Mouse (Mus musculus) G1E-ER4 (cell line): ENCODE measurements around the gene Fgfr2. TPM values are rescaled to one million over a fixed set of nuclear protein-coding genes. Genes with fewer than 3 reads are reported as not detected.

Experiments
- GATA1 ChIP-seq: IDR thresholded peaks from one replicate; pipeline ENCODE4 v1.8.0; 2012; ENCODE audit warnings: low read length, inconsistent platforms
- polyA plus RNA-seq: library from polyadenylated mRNA; stranded (reverse); fragments of >175 nt; gene quantifications from 2 replicates; pipeline ENCODE4 v1.2.3, GENCODE M21; 2012

Gene Fgfr2
- polyA plus RNA-seq, 1 experiment, result not detected

GRCm38 (mm10) chr7:132276287-132276686, 846.9 kb downstream of the Fgfr2 start:
- no peak for TF ChIP-seq GATA1

- TF ChIP-seq GATA1, result no peak
Observed at GRCm38 (mm10) chr7:132273741-132274513, 849.2 kb downstream of the Fgfr2 start.

- TF ChIP-seq GATA1, result no peak
Observed at GRCm38 (mm10) chr7:132272984-132273383, 850.2 kb downstream of the Fgfr2 start.

GRCm38 (mm10) chr7:132270364-132270763, 852.8 kb downstream of the Fgfr2 start:
- no peak for TF ChIP-seq GATA1

- TF ChIP-seq GATA1, result no peak
Observed at GRCm38 (mm10) chr7:132269661-132270060, 853.5 kb downstream of the Fgfr2 start.

- no peak for TF ChIP-seq GATA1
Observed at GRCm38 (mm10) chr7:132267721-132268498, 855.2 kb downstream of the Fgfr2 start.

GRCm38 (mm10) chr7:132264763-132265162, 858.4 kb downstream of the Fgfr2 start:
- no peak for TF ChIP-seq GATA1

GRCm38 (mm10) chr7:132263186-132263585, 860.0 kb downstream of the Fgfr2 start:
- no peak for TF ChIP-seq GATA1

- peak; percentile 30 for TF ChIP-seq GATA1
Observed at GRCm38 (mm10) chr7:132262696-132263095, 860.5 kb downstream of the Fgfr2 start.

- no peak for TF ChIP-seq GATA1
Observed at GRCm38 (mm10) chr7:132261885-132262284, 861.3 kb downstream of the Fgfr2 start.

- no peak for TF ChIP-seq GATA1
Observed at GRCm38 (mm10) chr7:132260632-132261031, 862.5 kb downstream of the Fgfr2 start.

GRCm38 (mm10) chr7:132258817-132259216, 864.3 kb downstream of the Fgfr2 start:
- no peak for TF ChIP-seq GATA1

- TF ChIP-seq GATA1, result no peak
Observed at GRCm38 (mm10) chr7:132258216-132258615, 864.9 kb downstream of the Fgfr2 start.

- TF ChIP-seq GATA1, result no peak
Observed at GRCm38 (mm10) chr7:132253513-132253912, 869.6 kb downstream of the Fgfr2 start.

GRCm38 (mm10) chr7:132253078-132253477, 870.1 kb downstream of the Fgfr2 start:
- no peak for TF ChIP-seq GATA1

GRCm38 (mm10) chr7:132249563-132250119, 873.5 kb downstream of the Fgfr2 start:
- TF ChIP-seq GATA1, result no peak

GRCm38 (mm10) chr7:132247567-132247966, 875.6 kb downstream of the Fgfr2 start:
- TF ChIP-seq GATA1, result no peak
